Mouse (Mus musculus): Measurements from ENCODE around the gene Akap5.

Akap5 gene

DNA sequence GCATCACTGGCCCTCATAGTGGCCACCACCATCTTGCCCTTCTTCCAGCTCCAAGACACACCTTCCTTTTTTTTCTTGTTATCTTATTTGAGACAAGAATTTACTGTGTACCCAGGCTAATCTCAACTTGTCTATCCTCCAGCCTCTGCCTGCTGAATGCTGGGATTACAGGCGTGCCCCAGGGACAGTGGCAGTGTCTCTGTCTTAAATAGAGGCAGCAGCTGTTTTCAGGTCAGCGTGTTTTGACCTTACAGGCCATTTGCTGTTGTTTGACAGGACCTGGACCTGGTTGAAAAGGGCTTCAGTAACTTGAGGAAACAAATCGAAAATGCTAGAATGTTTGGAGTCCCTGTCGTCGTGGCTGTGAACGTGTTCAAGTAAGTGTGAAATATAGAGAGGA is 14.1 kb upstream of the Akap5 start:
- DNase-seq (ENCODE audit: low read depth, low spot score): no peak

DNA sequence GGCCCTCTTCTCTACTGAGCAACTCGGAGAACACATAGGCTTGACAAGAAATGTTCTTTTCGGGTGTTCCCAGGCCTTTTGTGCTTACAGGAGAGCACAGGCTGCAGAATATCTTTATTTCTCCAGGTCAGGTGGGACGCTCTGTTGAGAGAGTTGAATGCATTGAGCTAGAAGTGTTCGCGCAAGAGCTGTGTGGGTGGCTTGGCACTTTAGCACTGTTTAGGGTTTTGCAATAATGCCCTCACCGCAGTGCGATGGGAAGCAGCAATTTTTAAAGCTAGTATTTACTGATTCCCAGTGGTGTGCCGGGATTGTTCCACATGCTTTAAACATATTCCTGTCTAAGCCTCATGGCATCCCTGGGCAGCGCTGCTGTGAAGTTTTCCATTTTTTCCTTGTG is 13.5 kb upstream of the Akap5 start:
- no peak for DNase-seq (ENCODE audit: low read depth, low spot score)

DNA sequence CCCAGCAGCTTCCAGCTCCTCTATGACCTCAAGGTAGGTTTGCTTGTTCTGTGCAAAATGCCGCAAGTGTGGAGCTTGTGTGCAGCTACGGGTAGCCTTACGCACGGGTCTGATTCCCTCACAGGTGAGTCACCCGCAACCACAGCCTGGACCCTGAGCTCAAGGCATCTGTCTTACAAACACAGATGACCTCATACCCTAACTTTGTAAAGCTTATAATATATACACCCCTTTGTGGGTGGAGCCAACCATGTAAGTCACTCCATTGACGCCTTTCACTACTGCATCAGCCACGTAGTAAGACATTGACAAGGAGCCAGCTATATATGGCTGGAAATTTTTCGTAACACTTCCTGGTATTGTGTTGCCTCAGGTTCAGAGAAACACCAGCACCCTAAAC is 12.7 kb upstream of the Akap5 start:
- no peak for DNase-seq (ENCODE audit: low read depth, low spot score)

DNA sequence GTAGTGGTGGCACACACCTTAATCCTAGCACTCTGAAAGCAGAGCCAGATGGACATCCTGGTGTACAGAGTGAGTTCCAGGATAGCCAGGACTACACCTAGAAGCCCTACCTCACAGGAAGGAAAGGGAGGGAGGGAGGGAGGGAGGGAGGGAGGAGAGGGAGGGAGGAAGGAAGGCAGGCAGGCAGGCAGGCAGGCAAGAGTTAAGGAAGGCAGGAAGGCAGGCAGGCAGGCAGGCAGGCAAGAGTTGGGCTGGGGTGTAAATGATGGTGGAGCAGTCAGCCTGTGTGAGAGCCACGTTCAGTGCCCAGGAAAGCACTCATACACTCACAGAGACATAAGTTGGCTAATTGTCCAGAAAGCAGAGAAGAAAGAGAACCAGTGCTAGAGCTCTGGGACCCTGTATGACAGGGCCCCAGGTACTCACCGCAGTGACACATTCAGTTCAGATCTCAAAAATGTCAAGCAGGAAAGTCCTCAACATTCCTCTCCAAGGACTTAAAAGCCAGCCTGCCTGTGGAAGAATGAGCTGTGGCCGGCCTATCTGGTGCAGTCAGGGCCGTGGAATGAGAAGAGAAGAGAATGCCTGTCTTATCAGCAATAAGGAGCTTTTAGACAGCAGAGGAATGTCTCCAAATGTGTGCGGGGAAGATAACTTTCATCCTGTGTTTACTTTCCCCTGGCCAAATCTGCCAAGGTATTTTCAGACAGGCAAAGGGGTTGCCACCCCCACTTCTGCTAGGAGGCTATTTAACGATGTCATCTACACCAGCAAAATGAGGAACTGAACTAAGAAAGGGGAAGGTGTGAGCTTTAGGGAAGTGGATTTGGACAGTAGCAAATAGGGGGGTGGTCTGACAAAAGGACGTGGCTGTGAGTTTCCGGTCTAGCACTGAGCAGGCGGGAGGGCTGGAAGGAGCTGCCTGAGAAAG is 6.1 kb upstream of the Akap5 start:
- no peak for DNase-seq (ENCODE audit: low read depth, low spot score)

DNA sequence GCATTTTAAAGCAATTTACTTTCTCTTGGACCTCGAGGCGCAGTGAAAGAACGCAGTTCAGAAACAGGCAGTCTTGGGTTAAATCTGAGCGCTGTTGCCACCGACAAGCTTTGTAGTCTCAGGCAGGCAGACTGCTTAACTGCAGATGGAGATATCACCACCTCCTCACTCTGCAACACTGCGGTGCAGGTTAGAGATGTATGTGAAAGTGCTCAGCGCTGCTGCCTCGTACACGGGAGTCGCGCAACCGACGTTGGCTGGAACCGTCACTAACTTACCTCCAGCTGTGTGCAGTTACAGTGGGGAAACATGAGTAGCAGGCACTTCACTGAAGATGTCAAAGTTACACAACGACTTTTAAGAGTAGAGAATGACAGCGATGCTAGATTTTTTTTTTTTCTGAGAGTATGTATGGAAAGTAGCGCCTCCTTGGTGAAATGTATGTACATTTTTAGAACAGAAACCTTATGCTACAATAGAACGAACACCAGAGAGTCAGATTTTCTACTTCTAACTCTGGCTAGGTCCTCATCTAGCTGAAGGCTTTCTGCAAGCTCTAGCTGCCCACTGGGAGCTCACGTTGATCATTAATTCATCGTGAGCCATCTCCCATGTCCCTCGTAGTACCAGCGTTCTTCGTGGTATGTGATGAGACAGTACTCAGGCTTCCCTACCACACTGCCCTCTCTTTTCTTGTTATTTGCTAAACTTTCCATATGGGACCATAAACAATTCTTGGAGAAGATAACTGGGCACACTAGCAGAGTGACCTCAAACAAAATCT is 1.9 kb downstream of the Akap5 start:
- no peak for DNase-seq (ENCODE audit: low read depth, low spot score)

DNA sequence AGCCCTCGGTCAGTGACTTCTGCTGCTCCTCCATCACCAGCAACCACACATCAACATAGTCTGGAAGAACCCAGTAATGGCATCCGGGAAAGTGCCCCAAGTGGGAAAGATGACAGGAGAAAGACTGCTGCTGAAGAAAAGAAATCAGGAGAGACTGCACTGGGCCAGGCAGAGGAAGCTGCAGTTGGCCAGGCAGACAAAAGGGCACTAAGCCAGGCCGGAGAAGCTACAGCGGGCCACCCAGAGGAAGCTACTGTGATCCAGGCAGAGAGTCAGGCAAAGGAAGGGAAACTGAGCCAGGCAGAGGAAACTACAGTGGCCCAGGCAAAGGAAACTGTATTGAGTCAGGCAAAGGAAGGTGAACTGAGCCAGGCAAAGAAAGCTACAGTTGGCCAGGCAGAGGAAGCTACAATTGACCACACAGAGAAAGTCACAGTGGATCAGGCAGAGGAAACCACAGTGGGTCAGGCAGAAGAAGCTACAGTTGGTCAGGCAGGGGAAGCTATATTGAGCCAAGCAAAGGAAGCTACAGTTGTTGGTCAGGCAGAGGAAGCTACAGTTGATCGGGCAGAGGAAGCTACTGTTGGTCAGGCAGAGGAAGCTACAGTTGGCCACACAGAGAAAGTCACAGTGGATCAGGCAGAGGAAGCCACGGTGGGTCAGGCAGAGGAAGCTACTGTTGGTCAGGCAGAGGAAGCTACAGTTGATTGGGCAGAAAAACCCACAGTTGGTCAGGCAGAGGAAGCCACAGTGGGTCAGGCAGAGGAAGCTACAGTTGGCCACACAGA is 4.1 kb downstream of the Akap5 start:
- no peak for DNase-seq (ENCODE audit: low read depth, low spot score)

DNA sequence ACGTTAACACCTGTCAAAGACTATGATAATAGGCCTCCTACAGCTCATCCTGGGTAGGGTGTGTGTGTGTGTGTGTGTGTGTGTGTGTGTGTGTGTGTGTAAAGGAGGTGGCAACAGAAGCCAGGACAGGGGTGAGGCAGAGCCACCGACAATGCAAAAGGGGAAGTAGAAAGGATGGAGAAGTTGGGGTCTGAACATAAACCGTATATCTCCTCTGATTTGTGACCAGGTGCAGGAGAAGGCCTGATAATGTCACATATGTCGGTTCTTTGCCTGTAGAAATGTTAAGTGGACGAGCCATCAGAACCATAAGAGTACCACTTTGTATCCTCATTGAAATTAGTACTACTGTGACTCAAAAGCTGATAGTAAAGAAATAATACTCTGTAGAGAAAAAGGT is 9.0 kb downstream of the Akap5 start:
- DNase-seq (ENCODE audit: low read depth, low spot score): no peak

DNA sequence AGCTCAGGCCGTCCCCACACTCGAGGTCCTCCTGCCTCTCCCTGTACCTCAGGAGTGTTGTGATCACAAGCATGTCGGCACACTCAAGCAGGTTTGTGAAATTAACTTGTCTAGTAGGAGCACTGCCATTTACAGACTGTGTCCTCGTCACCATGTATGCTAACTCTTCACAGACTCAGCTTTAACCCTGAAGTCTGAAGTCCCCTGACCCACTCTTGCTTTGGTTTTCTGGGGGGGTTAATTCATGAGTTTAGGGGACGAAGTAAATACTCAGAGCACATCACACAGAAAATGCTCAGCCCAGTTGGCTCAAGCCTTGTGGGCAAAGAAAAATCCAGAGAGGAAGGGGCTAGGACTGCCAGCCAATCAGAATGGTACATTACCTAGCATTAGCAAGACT is 10.9 kb downstream of the Akap5 start:
- DNase-seq (ENCODE audit: low read depth, low spot score): no peak

DNA sequence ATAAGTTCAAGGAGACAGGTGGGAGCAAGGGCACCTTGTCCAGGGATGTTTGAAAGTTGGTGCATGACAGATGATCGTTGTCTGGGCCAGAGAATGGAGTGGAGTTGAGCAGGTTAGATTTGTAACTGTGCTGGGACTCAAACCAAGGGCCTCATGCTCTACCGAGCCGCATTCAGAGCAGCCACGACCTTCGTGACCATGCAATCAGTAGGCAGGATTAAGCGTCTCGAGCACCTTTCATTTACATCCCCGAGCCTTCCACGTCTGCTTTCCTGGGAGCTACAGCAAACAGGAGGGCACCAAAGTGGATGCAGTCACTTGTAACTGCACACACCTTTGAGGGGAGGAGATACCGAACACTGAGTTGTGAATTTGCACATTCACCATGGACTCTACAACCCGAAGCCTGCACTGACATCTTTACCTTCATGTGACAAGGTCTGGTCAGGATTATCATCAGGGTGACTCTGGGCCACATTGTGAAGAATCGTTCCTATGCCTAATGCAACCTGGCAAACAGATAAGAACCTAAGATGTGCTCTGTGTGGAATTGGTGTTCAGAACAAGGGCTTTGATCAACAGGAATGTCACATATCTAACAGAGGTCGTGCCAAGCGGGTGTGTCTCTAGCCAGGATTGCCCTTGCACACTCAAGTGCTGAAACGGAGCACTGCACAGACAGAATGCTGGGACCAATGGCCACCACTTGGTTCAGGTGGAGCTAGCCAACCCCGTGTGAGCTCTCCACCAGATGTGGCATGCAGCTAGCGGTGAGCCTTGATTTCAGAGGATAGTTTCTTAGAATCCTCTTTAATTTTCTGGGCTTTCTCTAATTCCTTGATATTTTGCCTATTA is 11.6 kb downstream of the Akap5 start:
- DNase-seq (ENCODE audit: low read depth, low spot score): no peak

DNA sequence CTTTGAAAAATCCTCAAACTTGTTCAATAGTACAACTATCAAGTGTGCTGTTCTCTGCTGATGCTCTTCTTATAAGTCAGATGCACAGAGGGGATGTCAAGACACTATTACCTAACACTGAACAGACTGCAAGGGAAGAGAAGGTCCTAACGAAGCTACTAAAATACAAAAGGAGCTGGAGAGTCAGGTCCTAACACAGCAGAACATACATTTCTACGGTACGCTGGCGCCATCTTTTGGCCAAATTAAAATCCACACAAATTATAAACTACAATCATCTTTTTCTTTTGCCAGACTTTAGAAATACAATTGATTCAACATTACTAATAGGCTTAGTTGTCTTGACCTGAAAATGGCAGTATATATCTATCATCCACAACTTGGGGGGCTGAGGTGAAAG is 16.4 kb downstream of the Akap5 start:
- DNase-seq (ENCODE audit: low read depth, low spot score): peak; percentile 56

DNA sequence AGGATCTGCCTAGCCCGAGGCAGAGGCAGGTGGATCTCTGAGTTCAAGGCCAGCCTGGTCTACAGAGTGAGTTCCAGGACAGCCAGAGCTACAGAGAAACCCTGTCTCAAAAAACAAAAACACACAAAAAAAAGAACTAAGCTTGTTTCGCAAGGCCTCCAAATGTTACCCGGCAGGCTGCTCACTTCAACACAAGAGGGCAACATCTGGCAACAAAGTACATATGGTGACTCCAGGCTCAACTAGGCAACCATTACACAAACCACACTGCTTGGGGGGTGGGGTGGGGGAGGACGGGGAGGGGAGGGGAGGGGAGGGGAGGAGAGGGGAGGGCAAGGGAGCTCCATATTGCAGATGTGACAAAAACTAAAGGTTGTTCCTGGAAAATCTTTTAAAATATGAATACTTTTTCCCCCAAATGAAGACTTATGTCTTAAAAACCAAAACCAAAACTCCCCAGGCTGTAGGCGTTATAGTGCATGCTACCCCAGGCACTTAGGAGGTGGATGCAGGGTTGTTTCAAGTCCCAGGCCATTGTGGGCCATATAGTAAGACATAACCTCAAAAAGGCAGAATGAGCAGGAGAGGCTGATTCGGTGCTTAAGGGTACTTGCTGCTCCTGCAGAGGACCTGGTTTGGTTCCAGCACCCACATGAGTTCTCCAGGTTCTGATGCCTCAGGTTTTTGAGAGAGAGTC is 21.2 kb downstream of the Akap5 start:
- DNase-seq (ENCODE audit: low read depth, low spot score): no peak

DNA sequence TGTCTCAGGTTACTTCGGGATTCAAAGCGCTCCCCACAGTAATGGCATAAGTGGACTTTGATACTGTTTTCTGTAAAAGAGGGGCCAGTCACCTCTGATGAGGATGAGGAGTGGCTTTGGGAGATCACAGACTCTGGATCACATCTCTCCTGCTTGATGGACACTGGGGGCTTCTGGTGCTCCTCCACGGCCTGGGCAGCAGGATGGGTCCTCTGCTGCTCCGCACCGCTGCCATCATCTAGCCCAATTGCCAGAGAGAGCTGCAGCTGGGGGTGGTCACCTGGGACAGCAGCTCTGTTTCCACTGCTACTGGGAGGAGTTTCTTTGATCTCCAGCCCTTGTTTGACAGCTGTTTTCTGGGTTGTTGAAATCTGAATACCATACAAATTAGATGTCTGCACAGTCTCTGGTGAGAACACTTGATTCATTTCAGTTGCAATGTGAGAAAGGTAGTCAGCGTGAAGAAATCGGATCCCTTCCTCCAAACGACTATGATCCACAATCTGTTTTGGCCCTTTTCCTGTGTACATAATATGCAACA is 25.1 kb downstream of the Akap5 start:
- no peak for DNase-seq (ENCODE audit: low read depth, low spot score)

DNA sequence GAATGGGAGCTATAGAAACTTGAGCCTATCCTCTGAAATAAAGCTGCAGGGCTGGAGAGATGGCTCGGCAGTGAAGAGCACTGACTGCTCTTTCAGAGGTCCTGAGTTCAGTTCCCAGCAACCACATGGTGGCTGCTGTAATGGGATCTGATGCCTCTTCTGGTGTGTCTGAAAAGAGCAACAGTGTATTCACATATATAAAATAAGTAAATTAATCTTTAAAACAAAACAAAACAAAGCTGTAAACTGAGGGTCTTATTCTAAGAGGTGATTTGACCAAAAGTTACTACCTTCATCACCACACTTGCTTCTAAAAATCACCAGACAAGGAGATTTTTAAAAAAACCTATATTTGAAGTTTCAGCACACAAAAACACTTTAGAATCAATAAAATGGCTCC is 36.2 kb downstream of the Akap5 start:
- no peak for DNase-seq (ENCODE audit: low read depth, low spot score)

DNA sequence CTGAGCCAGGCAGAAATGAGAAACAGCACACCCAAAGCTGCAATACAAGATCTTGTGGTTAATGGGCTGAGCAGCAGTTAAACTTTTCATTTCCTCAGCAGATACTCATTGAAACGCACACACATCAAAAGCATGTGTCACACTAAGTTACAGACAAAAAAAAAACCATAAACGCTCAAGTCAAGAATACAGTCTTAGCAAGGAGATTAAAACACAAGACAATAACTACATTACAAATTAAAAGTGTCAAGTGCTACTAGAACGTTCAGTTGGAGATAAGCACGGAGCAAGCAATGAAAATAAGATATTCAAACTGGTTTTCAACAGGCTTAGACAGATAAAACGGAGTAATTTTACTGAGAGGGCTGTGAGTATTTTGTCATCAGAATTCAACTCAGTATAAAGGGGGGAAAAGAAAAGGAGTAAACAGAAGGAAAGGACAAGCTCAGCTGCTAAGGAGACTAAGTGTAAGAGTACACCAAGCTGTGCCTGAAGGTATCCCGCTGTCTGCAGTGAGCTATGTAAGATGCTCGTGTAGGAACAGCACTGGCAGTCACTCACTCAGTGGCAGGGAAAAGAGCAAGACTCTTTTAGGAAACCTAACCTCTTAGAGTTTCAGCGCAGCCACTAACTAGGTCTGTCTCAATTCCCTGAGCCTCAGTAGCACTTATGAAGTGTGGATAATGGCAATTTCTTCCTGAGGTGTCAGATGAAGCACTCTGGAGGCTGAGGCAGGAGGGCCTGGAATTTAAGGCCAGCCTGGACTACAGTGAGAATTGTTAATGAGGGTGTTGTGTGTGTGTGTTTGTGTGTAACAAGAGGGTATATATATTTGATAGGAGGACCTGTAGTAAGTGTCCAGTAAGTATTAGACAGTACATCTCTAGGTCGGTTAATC is 37.0 kb downstream of the Akap5 start:
- DNase-seq (ENCODE audit: low read depth, low spot score): no peak

DNA sequence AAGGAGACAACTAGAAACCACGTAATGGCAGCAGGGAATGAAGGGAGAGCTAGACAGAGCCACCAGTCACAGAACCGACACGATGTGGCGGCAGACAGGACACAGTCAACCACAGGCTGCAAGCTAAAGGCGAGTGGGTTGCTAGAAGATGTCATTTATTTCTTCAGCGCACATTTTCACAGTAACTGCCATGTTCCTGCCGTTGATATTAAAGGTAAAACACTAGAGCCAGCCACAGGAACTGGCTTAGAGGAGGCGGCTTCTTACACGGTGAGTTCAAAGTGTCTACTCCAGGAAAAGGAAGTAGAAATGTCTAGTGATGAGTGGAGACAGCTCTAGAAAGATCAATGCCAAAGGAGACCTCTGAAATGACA is 37.6 kb downstream of the Akap5 start:
- DNase-seq (ENCODE audit: low read depth, low spot score): no peak

DNA sequence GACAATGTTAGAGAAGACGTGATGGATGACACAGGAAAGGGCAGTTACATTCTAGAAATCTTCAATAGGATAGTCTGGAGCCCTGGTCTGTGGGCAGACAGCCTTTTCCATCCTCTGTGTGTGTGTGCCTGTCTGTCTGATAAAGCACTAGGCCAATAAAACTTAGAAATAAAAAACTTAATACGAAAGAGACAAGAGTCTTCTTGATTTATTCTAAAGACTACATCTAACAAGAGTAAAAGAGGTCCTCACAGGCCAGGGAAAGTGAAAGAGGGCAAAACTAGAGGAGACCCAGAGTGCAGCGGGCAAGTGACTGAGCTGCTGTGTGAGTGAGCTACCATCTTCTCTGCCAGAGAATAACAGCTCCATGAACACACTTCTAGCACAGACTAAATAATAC is 41.6 kb downstream of the Akap5 start:
- no peak for DNase-seq (ENCODE audit: low read depth, low spot score)

DNA sequence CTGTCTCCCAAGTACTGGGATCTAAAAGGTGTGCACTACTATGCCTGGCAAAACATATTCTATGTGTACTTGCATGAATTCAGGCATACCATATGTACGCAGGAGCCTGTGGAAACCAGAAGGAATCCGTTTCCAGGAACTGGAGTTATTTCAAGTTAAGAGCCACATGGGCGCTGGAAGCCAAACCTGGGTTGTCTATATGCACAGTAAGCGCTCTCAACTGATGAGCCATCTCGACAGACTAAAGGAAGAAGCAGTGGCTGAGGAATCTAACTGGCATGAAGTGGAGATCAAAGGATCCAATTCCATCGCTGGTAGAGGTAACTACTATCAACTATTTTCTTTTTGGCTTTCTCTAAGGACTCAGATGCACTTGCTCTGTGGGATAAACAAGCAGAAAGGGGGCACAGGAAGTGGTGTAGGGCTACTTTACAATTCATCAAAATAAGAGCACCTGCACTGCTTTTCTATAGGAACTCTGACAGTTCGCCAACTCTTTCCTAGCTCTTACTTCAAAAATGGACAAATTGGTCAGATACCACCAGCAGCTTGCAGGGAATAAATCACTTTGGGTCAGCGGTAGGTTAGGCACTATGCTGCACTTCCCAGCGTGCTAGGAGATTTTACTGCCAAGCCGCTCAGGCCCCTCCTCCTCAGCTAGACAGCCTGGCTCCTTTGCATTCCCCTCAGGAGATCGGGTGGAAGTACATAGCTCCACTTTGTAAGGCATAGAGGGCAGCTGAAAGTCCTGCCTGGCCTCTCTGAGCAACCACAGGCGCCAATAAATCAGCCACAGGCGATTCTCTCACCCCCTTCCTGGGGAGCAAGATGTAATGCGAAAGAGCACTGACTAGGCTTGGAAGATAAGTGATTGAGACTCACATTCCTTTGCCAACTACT is 42.7 kb downstream of the Akap5 start:
- peak; percentile 58 for DNase-seq (ENCODE audit: low read depth, low spot score)

DNA sequence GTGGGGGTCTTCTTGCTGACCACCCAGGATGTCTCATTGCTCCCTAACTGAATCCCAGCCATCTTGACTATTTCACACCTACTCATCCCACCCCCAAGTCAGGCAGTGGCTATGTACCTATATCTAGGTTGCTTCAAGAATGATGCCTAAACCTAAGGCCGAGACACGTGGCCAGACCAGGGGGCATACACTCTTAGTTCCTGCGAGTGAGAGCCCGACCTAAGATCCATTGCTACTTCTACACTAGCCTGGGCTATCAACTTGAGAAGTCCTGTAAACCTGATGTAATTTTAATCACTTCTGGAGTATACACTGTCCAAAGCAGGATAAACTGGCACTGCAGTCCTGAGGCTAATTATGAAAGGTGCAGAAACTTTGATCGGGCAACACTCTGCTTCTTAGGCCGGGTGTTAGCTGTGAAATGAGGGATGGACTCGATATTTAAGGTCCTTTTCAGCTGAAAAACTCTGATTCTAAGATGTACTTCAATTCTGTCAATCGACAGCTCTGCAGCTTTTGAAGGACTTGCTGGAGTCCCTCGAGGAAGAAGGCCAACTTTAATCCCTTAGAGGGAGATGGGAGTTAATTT is 43.6 kb downstream of the Akap5 start:
- no peak for DNase-seq (ENCODE audit: low read depth, low spot score)

All from forelimb bud, embryonic 11.5 days (tissue).